ENCODE assay signal across 9 mouse cellular contexts in the genomic region with DNA sequence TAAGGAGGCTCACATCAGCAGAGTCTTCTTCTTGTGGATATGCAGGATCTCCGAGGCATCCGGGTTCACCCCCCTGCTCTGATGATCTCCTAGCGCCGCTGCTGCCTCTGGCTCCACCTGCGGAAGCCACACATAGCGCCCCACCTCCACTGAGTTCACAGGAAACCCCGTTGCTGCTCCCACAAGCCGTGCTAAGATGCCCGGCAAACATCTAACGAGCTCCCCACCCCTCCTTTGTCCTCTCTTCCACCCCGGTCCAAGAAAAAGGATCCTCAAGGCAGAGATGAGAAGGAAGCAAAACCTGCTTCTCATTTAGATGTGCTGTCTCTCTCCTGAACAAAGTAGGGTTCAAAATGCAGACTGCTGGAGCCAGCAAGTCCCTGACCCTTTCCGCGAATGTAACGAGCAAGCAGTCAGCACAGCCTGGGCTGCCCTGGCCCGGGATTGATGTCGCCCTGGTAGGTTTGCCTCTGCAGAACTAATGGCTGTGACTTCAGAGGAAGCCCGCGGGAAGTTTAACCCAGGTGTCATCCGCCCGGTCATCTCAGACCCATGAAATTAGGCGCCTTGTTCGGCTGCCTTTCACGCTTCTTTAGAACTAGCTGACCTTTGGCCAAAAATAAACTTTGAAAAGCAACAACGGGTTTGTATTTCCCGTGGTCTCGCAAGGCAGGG. TPM values are rescaled to one million over a fixed set of nuclear protein-coding genes. Genes with fewer than 3 reads are reported as not detected.
DNase-seq lines count a peak whose midpoint lies in the region; ATAC-seq lines count a peak whose summit lies in the region.
"Had no signal": no experiment of that assay in that cellular context is flagged by ENCODE, and none has a peak within 500 bp of the region (broad histone marks: within the 10 kb centered on the region; RNA-seq: fewer than 3 reads in every experiment).

No protein-coding gene starts in this region.

- no peaks in the 10 kb centered on the region for H3K9me3 ChIP-seq in heart, embryonic 10.5 days
- no peaks in the 10 kb centered on the region for H3K9me3 ChIP-seq in midbrain, embryonic 11.5 days (ENCODE audit: control insufficient read depth, low read length)

- DNase-seq in heart, embryonic 10.5 days (ENCODE audit: low spot score): no peak
- no peak for DNase-seq in heart, postnatal 14 days
- peak; percentile 42 for DNase-seq in forelimb bud, embryonic 11.5 days (ENCODE audit: low read depth, low spot score)
- peak; percentile 41 to 61 for DNase-seq in kidney, postnatal 4 days
- DNase-seq in midbrain, embryonic 11.5 days (ENCODE audit: low spot score, missing footprints): peak; percentile 90
- peak; percentile 80 for DNase-seq in thymus, postnatal 25 days
- DNase-seq in testis, postnatal 14 days (ENCODE audit: low spot score): no peak
- DNase-seq in Muller cell, postnatal 12 days (ENCODE audit: inconsistent ontology term): no peak

- 0 out of 2 replicates have a peak, but pooled peaks have one; percentile 16 for ATAC-seq in midbrain, embryonic 11.5 days (ENCODE audit: low FRiP score)

- H3K4me2 ChIP-seq in midbrain, embryonic 11.5 days: peak overlapping the region; percentile 9; the same call in 1 of the 2 replicates

- no peaks in the 10 kb centered on the region for H3K36me3 ChIP-seq in heart, embryonic 10.5 days
- no peaks in the 10 kb centered on the region for H3K36me3 ChIP-seq in midbrain, embryonic 11.5 days (ENCODE audit: control insufficient read depth, insufficient read depth, low read length)

- H3K27ac ChIP-seq in heart, embryonic 10.5 days: peak overlapping the region; percentile 48
- no peak overlapping the region for H3K27ac ChIP-seq in midbrain, embryonic 11.5 days (ENCODE audit: low read depth, low read length)

- H3K27me3 ChIP-seq in heart, embryonic 10.5 days (ENCODE audit: insufficient read depth, poor library complexity, severe bottlenecking): peaks cover 15% of the 10 kb centered on the region
- H3K27me3 ChIP-seq in midbrain, embryonic 11.5 days (ENCODE audit: control insufficient read depth, insufficient read depth, low read length): no peaks in the 10 kb centered on the region

- WGBS in heart, embryonic 10.5 days: 42% methylated on average over 26 of the region's 26 CpGs
- 29% methylated on average over 26 of the region's 26 CpGs for WGBS in midbrain, embryonic 11.5 days

- peak overlapping the region; percentile 19; the same call in 1 of the 2 replicates for H3K4me3 ChIP-seq in heart, embryonic 10.5 days
- no peak overlapping the region for H3K4me3 ChIP-seq in midbrain, embryonic 11.5 days (ENCODE audit: low read depth, low read length)

- peaks cover 14% of the 10 kb centered on the region for H3K4me1 ChIP-seq in heart, embryonic 10.5 days
- peaks cover 10% of the 10 kb centered on the region for H3K4me1 ChIP-seq in midbrain, embryonic 11.5 days (ENCODE audit: control insufficient read depth, insufficient read depth, low read length)

- H3K9ac ChIP-seq in midbrain, embryonic 11.5 days (ENCODE audit: low read length): peak overlapping the region; percentile 25; the same call in 1 of the 2 replicates

- intact Hi-C loops in heart, postnatal 14 days (cut with DNase I): no loop called here

RNA-seq across cellular contexts. Expression of a gene that starts 33.4 kb away (rescaled TPM):
- polyA plus RNA-seq in heart, embryonic 10.5 days (2016; fragmentation: Nextera tagmentation; extraction: Ambion mirVana): 0.87 and 19.6 TPM in 2 replicates
- total RNA-seq in heart, postnatal 14 days (2021): not detected
- polyA plus RNA-seq in midbrain, embryonic 11.5 days (2014; fragmentation: Nextera tagmentation; extraction: Ambion mirVana): not detected in 2 replicates
- total RNA-seq: CH12.LX had no signal

Comparison
In these comparisons a context has a peak if more than half of its experiments do, and no peak if none do; other contexts are left out.
1. DNase-seq: peak in forelimb bud, embryonic 11.5 days (single experiment), kidney, postnatal 4 days (2 of 2), midbrain, embryonic 11.5 days (single experiment) and thymus, postnatal 25 days (single experiment); none in heart, embryonic 10.5 days (single experiment), heart, postnatal 14 days (0 of 2), testis, postnatal 14 days (single experiment) and Muller cell, postnatal 12 days (single experiment).